Mouse (Mus musculus): ENCODE data around the gene Pip5k1b.

Gene Pip5k1b

GRCm38 (mm10) chr19:24416975-24417658, 138.6 kb downstream of the Pip5k1b start:
- no peak for DNase-seq (ENCODE audit: low spot score in 2 of 2)

DNA sequence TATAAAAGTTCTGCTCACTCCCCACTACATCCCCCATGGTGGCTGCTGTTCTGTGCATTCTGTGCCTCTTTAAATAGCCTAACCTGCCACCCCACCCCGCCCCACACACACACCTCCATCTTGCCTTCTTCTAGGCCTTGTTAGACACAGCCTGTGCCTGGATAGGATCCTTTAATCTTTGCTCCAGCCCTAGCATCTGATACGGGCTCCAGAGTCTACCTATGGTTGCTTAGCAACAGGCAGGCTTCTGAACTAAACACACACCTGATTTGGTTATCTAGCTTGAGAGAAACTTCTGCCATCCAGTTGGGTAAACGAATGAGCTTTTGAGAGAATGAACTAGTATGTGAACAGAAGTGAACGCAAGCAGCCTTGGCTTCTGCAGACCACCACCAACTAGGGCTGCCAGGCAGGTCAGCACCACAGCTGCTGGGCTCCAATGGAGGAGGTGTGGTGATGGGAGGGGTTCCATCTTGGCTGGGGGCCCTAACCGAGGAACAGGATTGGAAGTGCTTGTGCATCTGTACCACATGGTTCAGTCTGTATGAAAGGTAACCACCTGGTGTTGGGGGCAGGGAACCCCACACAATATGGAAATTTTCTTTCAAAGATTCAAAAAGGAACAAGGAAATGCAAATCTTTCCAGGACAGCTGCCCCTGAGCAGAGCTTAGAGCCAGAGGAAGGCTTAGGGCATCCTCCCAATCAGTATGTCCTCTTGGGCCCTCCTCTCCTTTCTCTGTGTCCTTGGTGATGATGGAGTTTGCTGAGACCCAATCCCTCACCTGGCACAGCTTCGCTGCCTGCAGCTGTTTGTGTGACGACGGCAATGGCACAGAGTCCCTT, 139.7 kb downstream of the Pip5k1b start:
- DNase-seq (ENCODE audit: low spot score in 2 of 2) = no peak

- DNase-seq (ENCODE audit: low spot score in 2 of 2) = no peak
These were observed 146.7 kb downstream of the Pip5k1b start for GRCm38 (mm10) chr19:24408863-24409564.

DNA sequence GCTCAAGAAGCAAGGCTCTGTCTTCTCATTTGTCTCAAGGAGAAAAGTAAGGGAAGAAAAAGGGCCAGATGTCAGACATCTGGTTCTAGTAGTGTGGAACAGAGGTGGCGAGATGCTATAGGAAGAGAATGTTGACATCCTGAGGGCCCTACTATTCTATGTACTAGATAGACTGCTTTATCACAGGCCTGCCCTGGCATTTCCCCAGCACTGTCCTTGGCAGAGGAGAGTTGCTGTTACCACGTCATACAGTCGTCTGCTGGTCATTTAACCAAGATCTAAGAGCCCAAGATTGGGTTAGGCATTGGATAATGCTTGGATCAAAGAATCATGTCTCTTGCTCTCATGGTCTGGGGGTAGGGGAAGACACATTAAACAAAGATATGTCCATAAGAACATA, 151.0 kb downstream of the Pip5k1b start:
- no peak for DNase-seq (ENCODE audit: low spot score in 2 of 2)

DNA sequence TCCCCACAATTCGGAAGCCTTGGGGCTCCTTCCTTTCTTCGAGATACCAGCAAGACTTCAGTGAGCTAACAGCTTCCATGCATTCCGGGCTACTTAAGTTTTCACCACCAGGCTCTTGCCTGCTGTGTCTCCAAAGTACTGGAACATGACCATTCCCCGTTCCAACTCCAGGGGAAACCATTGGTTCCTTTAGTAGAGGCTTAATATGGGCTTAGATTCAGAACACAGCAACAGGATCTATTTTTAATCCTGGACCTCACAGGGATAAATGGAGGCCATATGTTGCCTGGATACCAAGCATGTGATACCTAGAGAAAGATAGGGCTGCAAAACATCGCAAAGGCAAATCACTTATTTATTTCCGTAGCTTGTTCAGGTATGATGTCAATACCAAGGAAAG, 152.4 kb downstream of the Pip5k1b start:
- DNase-seq (ENCODE audit: low spot score in 2 of 2) = no peak

DNA sequence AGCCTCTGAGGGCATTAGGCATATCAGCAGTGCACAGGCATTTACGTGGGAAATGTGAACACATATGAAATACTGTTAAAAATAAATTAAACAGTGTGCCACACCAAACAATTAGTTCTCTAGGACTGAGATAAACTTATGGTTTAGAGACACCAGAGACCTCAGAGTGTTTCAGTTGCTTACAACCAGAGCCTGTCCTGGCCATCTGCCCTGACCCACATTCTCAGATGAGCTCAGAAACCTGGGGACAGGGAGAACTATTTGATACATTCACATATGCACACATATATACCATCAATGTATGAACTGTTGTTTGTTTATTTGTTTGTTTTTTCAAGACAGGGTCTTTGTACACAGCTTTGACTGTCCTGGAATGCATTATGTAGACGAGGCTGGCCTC, 161.8 kb downstream of the Pip5k1b start:
- DNase-seq (ENCODE audit: low spot score in 2 of 2) = no peak

DNA sequence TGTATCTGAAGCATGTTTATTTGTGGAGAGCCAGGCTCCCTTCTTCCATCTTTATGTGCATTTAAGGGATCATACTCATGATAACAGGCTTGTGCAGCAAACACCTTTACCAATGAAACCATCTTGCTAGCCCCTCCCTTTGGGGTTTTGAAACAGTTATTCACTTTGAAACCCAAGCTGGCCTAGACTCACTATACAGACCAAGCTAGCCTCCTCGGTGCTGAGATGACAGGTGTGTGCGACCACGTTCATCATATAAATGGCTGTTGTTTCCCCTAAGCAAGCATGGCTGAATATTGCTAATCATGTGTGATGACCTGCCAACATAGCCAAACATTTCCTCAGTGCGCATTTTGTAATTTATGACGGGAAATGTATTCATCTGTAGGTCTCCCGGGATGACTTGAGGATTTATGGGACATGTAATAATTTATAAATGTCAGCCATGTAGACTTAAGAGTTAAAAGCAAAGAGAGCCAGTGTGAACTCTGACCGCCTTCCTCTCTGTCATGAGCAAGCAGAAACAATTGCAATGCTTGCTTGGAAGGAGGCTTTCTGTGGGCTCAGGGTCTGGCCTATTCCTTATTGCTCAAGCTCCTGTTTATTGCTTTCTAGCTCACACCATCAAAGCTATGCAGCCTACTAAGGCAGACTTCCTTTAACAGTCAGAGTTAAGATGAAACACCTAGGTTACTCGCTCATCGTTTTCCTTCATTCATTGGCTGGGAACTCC, 164.0 kb downstream of the Pip5k1b start:
- DNase-seq (ENCODE audit: low spot score in 2 of 2) = no peak

GRCm38 (mm10) chr19:24386956-24387865, 168.5 kb downstream of the Pip5k1b start:
- no peak for DNase-seq (ENCODE audit: low spot score in 2 of 2)

DNA sequence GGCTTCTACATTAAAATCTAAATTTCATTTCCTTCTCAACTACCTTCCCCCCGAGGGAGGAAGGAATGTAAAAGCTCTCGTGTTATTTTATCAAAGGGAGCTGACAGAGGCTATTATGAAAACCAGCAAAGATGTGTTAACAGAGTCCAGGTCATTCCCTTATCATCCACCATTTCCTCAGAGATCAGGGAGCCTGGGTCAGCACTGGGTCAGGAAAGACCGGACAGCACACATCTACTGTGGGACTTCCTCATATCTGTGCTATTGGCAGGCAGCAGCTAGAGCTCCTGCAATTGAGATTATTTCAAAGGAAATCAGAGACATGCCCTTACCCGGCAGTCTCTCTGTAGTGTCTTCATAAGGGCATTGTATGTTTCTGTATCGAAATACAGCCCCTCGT, 177.2 kb downstream of the Pip5k1b start:
- DNase-seq (ENCODE audit: low spot score in 2 of 2) = no peak

- no peak for DNase-seq (ENCODE audit: low spot score in 2 of 2)
These were observed 183.7 kb downstream of the Pip5k1b start for GRCm38 (mm10) chr19:24371763-24372640.

GRCm38 (mm10) chr19:24368419-24368818, 187.3 kb downstream of the Pip5k1b start:
- DNase-seq (ENCODE audit: low spot score in 2 of 2) = no peak

GRCm38 (mm10) chr19:24367722-24368121, 187.9 kb downstream of the Pip5k1b start:
- no peak for DNase-seq (ENCODE audit: low spot score in 2 of 2)

DNA sequence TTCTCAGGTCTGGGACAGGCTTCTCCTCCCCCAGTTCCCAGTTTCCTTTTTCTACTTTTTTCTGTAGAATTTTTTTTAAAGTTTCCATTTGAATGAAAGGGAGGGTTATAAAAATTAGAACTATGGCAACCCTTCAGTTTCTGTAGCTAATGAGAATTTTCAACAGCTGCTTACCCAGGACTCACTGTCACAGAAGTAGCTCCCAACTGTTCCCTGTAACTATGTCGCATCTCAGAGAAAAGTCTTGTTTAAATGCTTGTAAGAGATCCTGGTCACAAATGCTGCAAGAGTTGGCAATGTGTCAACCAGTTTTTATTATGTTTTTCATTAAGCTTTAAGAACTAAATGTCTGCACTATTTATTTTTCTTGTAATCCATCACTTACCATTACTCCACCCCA, 188.9 kb downstream of the Pip5k1b start:
- no peak for DNase-seq (ENCODE audit: low spot score in 2 of 2)

DNA sequence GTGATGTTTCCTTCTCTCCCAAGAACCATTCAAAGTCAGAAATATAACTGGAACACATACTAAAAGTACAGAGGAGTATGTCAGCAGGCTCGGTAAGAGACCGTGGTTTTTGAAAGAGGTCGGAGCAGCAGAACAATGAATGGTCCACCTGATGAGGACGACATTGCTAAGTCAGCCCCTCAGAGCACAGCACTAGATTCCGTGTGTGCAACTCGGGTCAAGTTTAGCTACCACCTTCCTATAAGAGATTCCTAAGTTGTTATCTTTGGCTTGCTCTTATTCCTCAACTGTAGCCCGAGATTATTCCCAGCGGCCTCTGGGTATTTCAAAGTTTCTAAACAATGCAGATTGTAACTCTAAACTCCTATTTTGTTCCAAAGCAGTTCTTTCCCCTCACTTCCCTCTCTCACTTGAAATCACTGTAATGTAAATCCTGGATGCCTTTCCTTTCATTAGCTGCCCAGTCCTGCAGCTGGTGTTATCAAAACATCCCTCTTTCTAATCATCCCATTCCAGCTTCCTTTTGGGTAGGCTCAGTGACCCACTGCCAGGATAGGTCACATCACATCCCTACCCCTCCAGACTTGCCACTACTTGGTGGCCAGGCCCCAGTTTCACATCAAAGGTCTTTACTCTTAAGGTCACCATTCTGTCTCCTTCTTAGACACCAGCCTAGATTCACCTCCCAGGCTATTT, 192.9 kb downstream of the Pip5k1b start:
- no peak for DNase-seq (ENCODE audit: low spot score in 2 of 2)

DNA sequence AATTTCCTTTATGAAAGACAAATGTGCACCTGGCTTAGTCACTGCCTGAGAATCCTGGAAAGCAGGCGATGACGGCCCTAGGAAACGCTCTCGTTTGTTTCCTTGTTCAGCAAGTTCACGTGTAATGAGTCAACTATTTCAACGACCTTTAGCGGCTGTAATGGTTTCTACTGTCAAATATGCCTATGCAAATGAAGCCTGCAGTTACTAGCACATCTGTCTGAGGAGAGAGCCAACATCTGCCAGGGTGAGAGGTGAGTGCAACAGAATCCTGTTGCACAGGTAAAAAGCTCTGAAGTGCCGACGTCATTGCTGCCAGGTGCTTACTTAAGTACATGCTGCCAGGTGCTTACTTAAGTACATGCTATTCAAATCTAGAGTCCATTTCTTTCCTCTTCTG, 196.4 kb downstream of the Pip5k1b start:
- no peak for DNase-seq (ENCODE audit: low spot score in 2 of 2)

- DNase-seq (ENCODE audit: low spot score in 2 of 2) = no peak
These were observed 203.2 kb downstream of the Pip5k1b start for GRCm38 (mm10) chr19:24352298-24352959.

DNA sequence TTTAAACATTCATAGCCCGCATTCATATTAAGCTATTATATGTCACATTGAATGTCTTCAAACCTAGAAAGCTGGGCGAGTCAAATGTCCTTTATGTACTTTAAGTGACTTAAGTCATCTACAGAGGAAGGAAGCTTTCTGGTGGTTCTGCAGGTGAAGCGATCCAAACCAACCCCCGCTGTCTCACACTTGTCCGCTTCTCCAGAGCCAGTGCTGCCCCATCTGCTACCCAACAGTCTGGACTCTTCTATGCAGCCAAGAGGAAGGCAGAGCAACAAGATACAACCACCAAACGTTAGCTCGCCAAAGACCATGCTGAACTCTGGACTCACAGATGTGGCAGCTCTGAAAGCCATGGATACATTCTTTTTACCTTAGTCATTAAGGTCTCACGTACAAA, 211.2 kb downstream of the Pip5k1b start:
- DNase-seq (ENCODE audit: low spot score in 2 of 2) = no peak

DNA sequence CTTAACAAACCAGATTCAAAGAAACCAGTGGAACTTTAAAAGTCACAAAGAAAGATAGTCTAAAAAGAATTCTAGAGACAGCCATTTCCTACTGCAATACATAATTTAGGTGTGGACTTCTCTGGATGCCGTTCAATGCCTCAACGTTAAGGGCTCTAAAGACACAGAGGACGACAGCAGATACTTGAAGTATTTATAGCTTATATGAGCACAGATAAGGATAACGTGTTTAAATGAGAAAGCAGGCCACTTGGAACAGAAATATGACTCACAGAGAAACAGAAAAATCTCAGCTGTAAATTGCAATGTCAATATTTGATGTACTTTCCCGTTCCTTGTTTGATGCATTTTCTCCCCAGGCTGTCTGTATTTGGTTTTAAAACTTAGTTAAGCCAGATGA, 212.9 kb downstream of the Pip5k1b start:
- DNase-seq (ENCODE audit: low spot score in 2 of 2) = no peak

All from spleen, postnatal 36 days (tissue).